Mouse (Mus musculus) regulatory T cell (primary cell): ENCODE measurements at regions not wholly inside any gene's neighbourhood (a gene's known extent, or its start where the extent isn't known, plus 50 kb on each side); places are given as distances from the start of the nearest gene placed in this dataset.

Source experiments
- in situ Hi-C: fragments of 300-600 bp; cut with MboI, MseI; formaldehyde crosslinking; loops from one replicate; pipeline ENCODE4 v1.15.1; 2025; ENCODE audit warnings: high pct_unique_total_duplicates

- in situ Hi-C loops, result loop anchor here (10.0 kb wide), 1 partner anchor 1312 kb away; no protein-coding TSS in a partner anchor
Observed at GRCm38 (mm10) chr9:117967080-117967479, 73.2 kb upstream of the Azi2 start.

- in situ Hi-C loops, result loop anchor here (10.0 kb wide), 1 partner anchor 1312 kb away; no protein-coding TSS in a partner anchor
Observed at GRCm38 (mm10) chr9:117966326-117966989, 73.8 kb upstream of the Azi2 start.

GRCm38 (mm10) chr9:117962088-117963030, 77.9 kb upstream of the Azi2 start:
- in situ Hi-C loops, result loop anchor here (10.0 kb wide), 1 partner anchor 1308 kb away; no protein-coding TSS in a partner anchor

- in situ Hi-C loops, result loop anchor here (10.0 kb wide), 1 partner anchor 1305 kb away; no protein-coding TSS in a partner anchor
Observed at GRCm38 (mm10) chr9:117959845-117960244, 80.5 kb upstream of the Azi2 start.

GRCm38 (mm10) chr9:117957195-117957594, 83.1 kb upstream of the Azi2 start:
- in situ Hi-C loops, result no loop called here

- in situ Hi-C loops, result no loop called here
Observed at GRCm38 (mm10) chr9:117956691-117957090, 83.6 kb upstream of the Azi2 start.

- in situ Hi-C loops, result no loop called here
Observed at GRCm38 (mm10) chr9:117927466-117927847, 112.8 kb upstream of the Azi2 start.

- in situ Hi-C loops, result no loop called here
Observed at GRCm38 (mm10) chr9:117926700-117927465, 113.4 kb upstream of the Azi2 start.

- in situ Hi-C loops, result no loop called here
Observed at GRCm38 (mm10) chr9:117922992-117923391, 117.3 kb upstream of the Azi2 start.

GRCm38 (mm10) chr9:117907895-117908424, 132.3 kb upstream of the Azi2 start:
- in situ Hi-C loops, result loop anchor here (5.0 kb wide), 1 partner anchor 114 kb away; no protein-coding TSS in a partner anchor

GRCm38 (mm10) chr9:117905045-117905747, 135.1 kb upstream of the Azi2 start:
- in situ Hi-C loops, result loop anchor here (5.0 kb wide), 1 partner anchor 117 kb away; no protein-coding TSS in a partner anchor

GRCm38 (mm10) chr9:117904621-117905020, 135.7 kb upstream of the Azi2 start:
- in situ Hi-C loops, result loop anchor here (5.0 kb wide), 1 partner anchor 118 kb away; no protein-coding TSS in a partner anchor

- in situ Hi-C loops, result no loop called here
Observed at GRCm38 (mm10) chr9:117903025-117903424, 137.3 kb upstream of the Azi2 start.

GRCm38 (mm10) chr9:117902239-117902939, 137.9 kb upstream of the Azi2 start:
- in situ Hi-C loops, result no loop called here

GRCm38 (mm10) chr9:117900631-117901030, 139.7 kb upstream of the Azi2 start:
- in situ Hi-C loops, result no loop called here

- in situ Hi-C loops, result no loop called here
Observed at GRCm38 (mm10) chr9:117896517-117896916, 143.8 kb upstream of the Azi2 start.

- in situ Hi-C loops, result no loop called here
Observed at GRCm38 (mm10) chr9:117892601-117893000, 147.7 kb upstream of the Azi2 start.

GRCm38 (mm10) chr9:117873172-117873571, 167.1 kb upstream of the Azi2 start:
- in situ Hi-C loops, result no loop called here

GRCm38 (mm10) chr9:117872387-117873081, 167.8 kb upstream of the Azi2 start:
- in situ Hi-C loops, result no loop called here
